28 mouse cellular contexts compared by ENCODE assay signal in the genomic region with DNA sequence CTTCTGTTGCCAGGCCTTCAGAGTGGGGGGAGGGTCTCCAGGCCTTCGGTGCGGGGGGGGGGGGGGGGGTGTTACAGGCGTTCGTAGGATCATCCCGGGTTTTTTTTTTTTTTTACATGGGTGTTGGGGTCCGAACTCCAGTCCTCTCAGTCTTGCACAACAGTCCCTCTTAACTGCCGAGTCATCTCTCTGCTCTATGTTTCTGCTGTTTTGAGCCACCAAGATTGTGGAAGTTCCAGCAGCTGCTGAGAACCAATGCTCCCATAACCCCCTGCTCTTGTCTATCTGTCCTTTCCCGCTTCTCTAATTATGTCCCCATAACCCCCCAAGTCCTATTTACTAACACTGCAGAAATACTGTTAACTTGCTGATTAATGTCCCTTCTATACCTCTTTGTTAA. TPM values are rescaled to one million over a fixed set of nuclear protein-coding genes. Genes with fewer than 3 reads are reported as not detected.
DNase-seq lines count a peak whose midpoint lies in the region; ATAC-seq lines count a peak whose summit lies in the region.
"Had no signal": no experiment of that assay in that cellular context is flagged by ENCODE, and none has a peak within 500 bp of the region (broad histone marks: within the 10 kb centered on the region; RNA-seq: fewer than 3 reads in every experiment).

No protein-coding gene starts in this region.

- peak; percentile 92 for ATAC-seq in granulocyte monocyte progenitor cell, adult 5-6 weeks (replicated peaks; ENCODE audit: poor library complexity, severe bottlenecking)
- ATAC-seq in megakaryocyte progenitor cell, adult 5-6 weeks (replicated peaks; ENCODE audit: poor library complexity): peak; percentile 90
- ATAC-seq: forebrain, embryonic 14.5 days had no signal

- peak; percentile 90 for DNase-seq in heart, adult 11 months
- no peak for DNase-seq in heart, postnatal 10 days
- DNase-seq in 416B (ENCODE audit: low read depth): peak; percentile 67
- DNase-seq in urinary bladder, postnatal 10 days (ENCODE audit: low spot score): no peak
- no peak for DNase-seq in right cerebral cortex, adult 18-20 months
- no peak for DNase-seq in left cerebral cortex, adult 18-20 months (ENCODE audit: low spot score in 2 of 2)
- DNase-seq: adrenal gland, postnatal 25 days; cerebellum, adult 18-20 months; cerebellum, postnatal 10 days; kidney, adult 11 months; kidney, postnatal 14 days; layer of hippocampus, adult 9-11 months; lung, embryonic 14.5 days; midbrain, embryonic 14.5 days; retina, postnatal 1 day; right cerebral cortex, postnatal 25 days; spleen, adult 18-20 months; thymus, adult 18-20 months; thymus, postnatal 25 days had no signal

- intact Hi-C loops in heart, postnatal 10 days (cut with DNase I): no loop called here

RNA-seq across cellular contexts. Expression of a gene that starts 5.8 kb away (rescaled TPM):
- not detected for total RNA-seq in heart, postnatal 10 days (2021)
- total RNA-seq in granulocyte monocyte progenitor cell, adult 5-6 weeks (2014; fragmentation: Nextera tagmentation): not detected in 2 replicates
- not detected in 2 replicates for total RNA-seq in granulocyte monocyte progenitor cell, adult 5-6 weeks (2017)
- total RNA-seq in megakaryocyte progenitor cell, adult 5-6 weeks (2015): not detected in 2 replicates
- not detected in 2 replicates for total RNA-seq in megakaryocyte progenitor cell, adult 5-6 weeks (2017)
- total RNA-seq in left cerebral cortex, adult 18-20 months (2021): 10 to 100 TPM in 1 of 2 experiments, 1 to 10 TPM in 1; 9.8 to 11.1 TPM
- total RNA-seq: adrenal gland, adult 18-20 months; adrenal gland, postnatal 25 days; gastrocnemius, adult 18-20 months; gastrocnemius, postnatal 4 days; heart, postnatal 25 days; monocyte, adult 5-6 weeks had no signal

RNA-seq across cellular contexts. Expression of a gene that starts 31.1 kb away (rescaled TPM):
- total RNA-seq in heart, postnatal 10 days (2021): 10 to 100 TPM; 30.3 to 32.5 TPM
- 62.8 and 84.3 TPM in 2 replicates for total RNA-seq in granulocyte monocyte progenitor cell, adult 5-6 weeks (2014; fragmentation: Nextera tagmentation)
- total RNA-seq in granulocyte monocyte progenitor cell, adult 5-6 weeks (2017): 37.3 and 37.9 TPM in 2 replicates
- 44.7 and 63.4 TPM in 2 replicates for total RNA-seq in megakaryocyte progenitor cell, adult 5-6 weeks (2015)
- 34.4 and 38.1 TPM in 2 replicates for total RNA-seq in megakaryocyte progenitor cell, adult 5-6 weeks (2017)
- 10 to 100 TPM; 38.0 to 39.6 TPM for total RNA-seq in left cerebral cortex, adult 18-20 months (2021)

RNA-seq across cellular contexts. Expression of a gene that starts 31.1 kb away (rescaled TPM):
- 10 to 100 TPM in 1 of 2 experiments, 1 to 10 TPM in 1; 9.1 to 14.1 TPM for total RNA-seq in heart, postnatal 10 days (2021)
- total RNA-seq in granulocyte monocyte progenitor cell, adult 5-6 weeks (2014; fragmentation: Nextera tagmentation): not detected in 2 replicates
- total RNA-seq in granulocyte monocyte progenitor cell, adult 5-6 weeks (2017): not detected in 2 replicates
- not detected in 2 replicates for total RNA-seq in megakaryocyte progenitor cell, adult 5-6 weeks (2015)
- total RNA-seq in megakaryocyte progenitor cell, adult 5-6 weeks (2017): 12.3 TPM in 1 of 2 replicates, not detected in the other
- 10 to 100 TPM in 1 of 2 experiments, 1 to 10 TPM in 1; 3.2 to 11.0 TPM for total RNA-seq in left cerebral cortex, adult 18-20 months (2021)
- total RNA-seq: liver, adult 2 months; monocyte, adult 5-6 weeks had no signal

Comparison
In these comparisons a context has a peak if more than half of its experiments do, and no peak if none do; other contexts are left out.
1. DNase-seq: peak in heart, adult 11 months (single experiment) and 416B (single experiment); none in heart, postnatal 10 days (0 of 2), urinary bladder, postnatal 10 days (single experiment), right cerebral cortex, adult 18-20 months (single experiment) and left cerebral cortex, adult 18-20 months (0 of 2).
2. RNA of a gene that starts 5.8 kb away (total RNA-seq): 9.8 to 11.1 TPM in left cerebral cortex, adult 18-20 months; not detected in heart, postnatal 10 days, not detected in granulocyte monocyte progenitor cell, adult 5-6 weeks and not detected in megakaryocyte progenitor cell, adult 5-6 weeks; every median in the first group is over 10 times any median in the second.